Mouse (Mus musculus): ENCODE measurements around the gene Mcts1. TPM values are rescaled to one million over a fixed set of nuclear protein-coding genes. Genes with fewer than 3 reads are reported as not detected.

Mcts1 gene
- total RNA-seq, 4 experiments from 2014 or later, result 37.4 to 47.1 (median 43.6) TPM

GRCm38 (mm10) chrX:38654681-38655080 is 54.3 kb downstream of the Mcts1 start:
- no peak for DNase-seq (ENCODE audit: low spot score in 2 of 2)

DNA sequence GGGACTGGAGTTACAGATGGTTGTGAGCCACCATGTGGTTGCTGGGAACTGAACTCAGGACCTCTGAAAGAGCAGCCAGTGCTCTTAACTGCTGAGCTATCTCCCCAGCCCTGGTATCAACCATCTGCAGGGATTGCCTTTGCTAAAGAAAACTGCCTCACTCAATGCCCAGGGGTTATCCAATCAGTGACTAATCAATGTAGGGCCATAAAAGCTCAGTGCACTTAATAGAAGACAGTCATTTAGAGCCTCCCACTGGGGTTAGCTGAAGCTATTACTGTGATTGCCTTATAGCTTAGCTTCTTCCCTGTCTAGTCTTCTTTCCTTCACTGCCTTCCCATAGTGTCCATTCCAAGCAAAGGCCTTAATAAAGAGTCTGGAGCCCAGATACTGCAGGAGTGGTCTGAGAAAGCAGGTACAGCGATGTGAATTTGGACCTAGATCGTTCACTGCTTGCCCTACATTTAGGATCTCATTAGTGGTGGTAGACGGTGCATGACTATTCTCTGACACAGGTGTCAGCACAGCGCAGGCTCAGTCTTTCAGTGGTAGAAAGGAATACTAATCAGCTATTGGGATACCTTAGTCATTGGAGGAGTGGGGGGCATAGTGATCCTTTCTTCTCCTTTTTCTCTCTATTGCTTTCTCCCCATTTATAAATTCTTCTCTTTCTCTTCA is 56.0 kb downstream of the Mcts1 start:
- DNase-seq (ENCODE audit: low spot score in 2 of 2), result no peak

Other genes with a start within 250 kb of the Mcts1 start
- 10 to 100 TPM; 51.2 to 62.6 (median 56.5) TPM for gene Lamp2, start 144.1 kb upstream of the Mcts1 start, total RNA-seq (2022)
- gene Cul4b, start 24.4 kb upstream of the Mcts1 start, total RNA-seq (2022), result 1 to 10 TPM; 7.9 to 9.3 (median 8.5) TPM
- gene C1galt1c1, start 34.5 kb downstream of the Mcts1 start, total RNA-seq (2022), result 10 to 100 TPM in 3 of 4 experiments, 1 to 10 TPM in 1; 9.6 to 12.6 (median 11.9) TPM
- gene 6030498E09Rik, start 172.1 kb downstream of the Mcts1 start, total RNA-seq (2022), result not detected

Data from gastrocnemius, adult 8-10 months (tissue).